Mouse (Mus musculus) liver, embryonic 14.5 days (tissue): Measurements from ENCODE around the gene Pgpep1l.

ENCODE experiments used
- CTCF ChIP-seq: IDR thresholded peaks from 2 replicates; pipeline ENCODE4 v1.5.1; 2016; ENCODE audit warnings: antibody characterized with exemption, low read depth, control low read depth
- EP300 ChIP-seq: IDR thresholded peaks from 2 replicates; pipeline ENCODE4 v1.6.1; 2016; ENCODE audit warnings: antibody characterized with exemption, low read depth

DNA sequence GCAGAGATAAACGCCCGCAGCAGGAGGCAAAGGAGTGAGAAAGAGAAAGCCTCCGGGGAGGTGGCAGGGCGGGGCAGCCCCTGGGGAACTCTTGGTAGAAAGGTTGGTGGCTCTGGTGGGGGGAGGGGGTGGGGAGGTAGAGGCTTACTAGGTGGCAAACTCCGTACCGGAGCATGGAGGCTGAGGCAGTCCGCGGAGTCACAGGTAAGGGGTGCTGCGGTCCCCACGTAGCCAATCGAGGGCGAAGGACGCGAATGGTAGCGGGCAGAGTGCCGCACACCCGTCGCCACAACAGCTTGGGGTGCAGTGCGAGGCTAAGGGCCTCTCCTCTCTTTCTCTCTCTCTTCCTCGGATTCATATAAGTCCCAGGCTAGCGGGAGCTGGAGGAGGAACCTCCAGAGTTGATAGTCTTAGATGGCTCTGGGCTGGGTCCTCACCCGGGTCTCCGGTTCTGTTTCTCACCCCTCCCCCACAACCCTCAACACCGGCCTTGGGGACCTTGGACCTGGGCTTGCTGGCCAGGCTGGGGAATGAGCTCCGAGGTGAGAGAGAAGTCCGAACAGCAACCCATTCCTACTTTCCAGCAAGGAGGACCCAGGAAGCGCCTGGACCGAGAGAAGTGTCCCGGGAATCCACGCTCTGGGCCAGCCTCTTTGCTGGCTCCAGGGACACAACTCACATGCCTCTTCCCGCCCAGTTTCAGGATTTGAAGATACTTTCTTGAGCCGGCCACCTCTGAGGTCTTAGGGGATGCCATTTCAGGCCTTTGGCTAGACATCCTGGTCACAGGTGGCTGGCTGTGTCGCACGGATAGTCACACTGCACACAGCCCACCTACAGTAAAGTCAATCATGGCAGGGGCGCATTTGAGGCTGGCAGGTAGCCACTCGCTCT is 12.1 kb upstream of the Pgpep1l start:
- TF ChIP-seq CTCF, result no peak
- no peak for TF ChIP-seq EP300
